Mouse (Mus musculus) limb, embryonic 14.5 days (tissue): ENCODE measurements at regions not wholly inside any gene's neighbourhood (a gene's known extent, or its start where the extent isn't known, plus 50 kb on each side); places are given as distances from the start of the nearest gene placed in this dataset.

Experiments used
- ATAC-seq: fragments of 200-750 bp; cut with Nextera tagmentation; 2 replicates; pipeline ENCODE4 v1.8.0; 2017; ENCODE audit warnings: low read depth, moderate number of reproducible peaks, moderate TSS enrichment; ENCODE audit not compliant: low FRiP score
- DNase-seq: peaks from one replicate; pipeline ENCODE4 v3.0.0-alpha.2; 2015; ENCODE audit warnings: low spot score
- H3K27ac ChIP-seq: fragments of 300-500 bp; sonication (generic); replicated peaks from 2 replicates; pipeline ENCODE4 v1.5.1; 2014; ENCODE audit warnings: low read depth, mild to moderate bottlenecking, low read length, moderate library complexity, mixed read lengths
- H3K27me3 ChIP-seq: fragments of 300-500 bp; sonication (generic); 2 replicates; pipeline ENCODE4 v1.6.1; 2014; ENCODE audit warnings: low read length, mixed read lengths; ENCODE audit not compliant: control insufficient read depth, insufficient read depth
- H3K36me3 ChIP-seq: fragments of 300-500 bp; sonication (generic); 2 replicates; pipeline ENCODE4 v1.6.1; 2014; ENCODE audit warnings: mild to moderate bottlenecking, low read length, moderate library complexity, mixed read lengths; ENCODE audit not compliant: control insufficient read depth, insufficient read depth
- H3K4me1 ChIP-seq: fragments of 300-500 bp; sonication (generic); 2 replicates; pipeline ENCODE4 v1.6.1; 2014; ENCODE audit warnings: antibody characterized with exemption, low read length, mixed read lengths; ENCODE audit not compliant: control insufficient read depth, insufficient read depth
- H3K4me2 ChIP-seq: fragments of 300-500 bp; sonication (generic); replicated peaks from 2 replicates; pipeline ENCODE4 v1.6.1; 2014; ENCODE audit warnings: low read depth, mild to moderate bottlenecking, low read length, moderate library complexity; ENCODE audit not compliant: severe bottlenecking
- H3K4me3 ChIP-seq: fragments of 300-500 bp; sonication (generic); replicated peaks from 2 replicates; pipeline ENCODE4 v1.5.1; 2014; ENCODE audit warnings: low read length
- H3K9ac ChIP-seq: fragments of 300-500 bp; sonication (generic); 2 replicates; pipeline ENCODE4 v1.6.1; 2014; ENCODE audit warnings: mild to moderate bottlenecking, low read depth, low read length, moderate library complexity; ENCODE audit not compliant: severe bottlenecking
- H3K9me3 ChIP-seq: fragments of 300-500 bp; sonication (generic); 2 replicates; pipeline ENCODE4 v1.6.1; 2016; ENCODE audit warnings: low read length; ENCODE audit not compliant: control insufficient read depth
- POLR2A ChIP-seq: fragments of 200-500 bp; IDR thresholded peaks from 2 replicates; pipeline ENCODE4 v1.8.0; 2012; ENCODE audit warnings: inconsistent platforms, mild to moderate bottlenecking, moderate library complexity, borderline replicate concordance; ENCODE audit not compliant: insufficient read depth, insufficient read length; ENCODE audit errors: extremely low read depth
- WGBS: fragments of 180-500 bp; shearing (Covaris S2); extraction: QIAGEN DNeasy Blood & Tissue Kit; methylation state at CpG from one replicate; pipeline ENCODE4 v1.1.7; 2014; 5-methylcytosine and 5-hydroxymethylcytosine counted together

GRCm38 (mm10) chr8:91909637-91910383, 107.9 kb upstream of the Irx3 start:
- Histone ChIP-seq H3K4me1 (no peaks in the 10 kb centered on the region), H3K4me3 (no peak overlapping the region), H3K36me3 (no peaks in the 10 kb centered on the region), H3K4me2 (no peak overlapping the region), H3K9me3 (no peaks in the 10 kb centered on the region), H3K27me3 (peaks cover 25% of the 10 kb centered on the region), H3K9ac (no peak overlapping the region), H3K27ac (no peak overlapping the region)
- 38% methylated on average over 14 of the region's 14 CpGs for WGBS
- ATAC-seq, result no peak
- no peak for TF ChIP-seq POLR2A
- no peak for DNase-seq

DNA sequence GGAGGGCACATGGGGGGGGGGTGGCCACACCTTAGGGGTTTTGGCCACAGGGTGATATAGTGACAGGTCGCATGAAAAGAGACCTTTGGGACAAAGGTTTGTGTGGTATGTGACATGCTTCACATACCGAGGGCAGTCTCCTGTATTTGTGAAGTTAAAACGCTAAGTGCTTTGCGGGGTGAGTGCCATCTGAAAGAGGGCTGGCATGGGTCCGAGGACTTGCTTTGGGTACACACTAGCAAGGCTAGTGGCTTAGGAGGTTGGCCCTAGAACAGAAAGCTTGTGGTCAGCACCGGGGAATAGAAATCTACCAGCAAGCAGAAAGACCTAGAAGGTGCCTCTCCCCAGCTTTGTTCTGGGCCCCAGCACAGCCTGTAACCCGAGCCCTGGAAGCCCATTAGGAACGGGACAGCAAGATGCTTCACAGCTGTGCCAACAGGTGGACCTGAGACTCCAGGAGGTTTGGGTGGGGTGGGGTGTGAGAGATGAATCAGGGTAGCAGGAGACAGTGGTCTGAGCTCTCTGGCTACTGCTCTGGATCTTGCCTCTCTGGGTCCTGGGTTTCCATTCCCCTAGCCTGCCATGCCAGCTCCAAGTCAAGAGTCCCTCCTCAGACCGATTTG, 107.0 kb upstream of the Irx3 start:
- Histone ChIP-seq H3K4me1 (no peaks in the 10 kb centered on the region), H3K27ac (no peak overlapping the region), H3K4me2 (no peak overlapping the region), H3K9ac (no peak overlapping the region), H3K4me3 (no peak overlapping the region), H3K27me3 (peaks cover 22% of the 10 kb centered on the region), H3K36me3 (no peaks in the 10 kb centered on the region), H3K9me3 (no peaks in the 10 kb centered on the region)
- no peak for DNase-seq
- ATAC-seq, result no peak
- 58% methylated on average over 9 of the region's 9 CpGs for WGBS
- no peak for TF ChIP-seq POLR2A

- no peak for DNase-seq
- Histone ChIP-seq H3K36me3 (no peaks in the 10 kb centered on the region), H3K27me3 (peaks cover 17% of the 10 kb centered on the region), H3K4me3 (no peak overlapping the region), H3K4me2 (no peak overlapping the region), H3K9me3 (no peaks in the 10 kb centered on the region), H3K27ac (no peak overlapping the region), H3K4me1 (no peaks in the 10 kb centered on the region), H3K9ac (no peak overlapping the region)
- no peak for ATAC-seq
- 89% methylated on average over 8 of the region's 8 CpGs for WGBS
- no peak for TF ChIP-seq POLR2A
These were observed 105.3 kb upstream of the Irx3 start for GRCm38 (mm10) chr8:91907178-91907577.

GRCm38 (mm10) chr8:91901525-91902281, 99.8 kb upstream of the Irx3 start:
- Histone ChIP-seq H3K4me3 (no peak overlapping the region), H3K27me3 (peaks cover 5% of the 10 kb centered on the region; the same call in 1 of the 2 replicates), H3K4me2 (no peak overlapping the region), H3K9ac (no peak overlapping the region), H3K9me3 (no peaks in the 10 kb centered on the region), H3K27ac (no peak overlapping the region), H3K4me1 (peaks cover 12% of the 10 kb centered on the region), H3K36me3 (no peaks in the 10 kb centered on the region)
- ATAC-seq (no peak), DNase-seq (no peak)
- WGBS, result 54% methylated on average over 10 of the region's 10 CpGs
- no peak for TF ChIP-seq POLR2A

GRCm38 (mm10) chr8:91899747-91900146, 97.9 kb upstream of the Irx3 start:
- no peak overlapping the region for H3K9ac ChIP-seq
- no peak overlapping the region for H3K4me2 ChIP-seq
- H3K4me1 ChIP-seq, result peaks cover 12% of the 10 kb centered on the region
- ATAC-seq, result no peak
- H3K36me3 ChIP-seq, result no peaks in the 10 kb centered on the region
- no peaks in the 10 kb centered on the region; the same call in 1 of the 2 replicates for H3K27me3 ChIP-seq
- 67% methylated on average over 7 of the region's 7 CpGs for WGBS
- DNase-seq, result peak; percentile 69
- no peak overlapping the region for H3K4me3 ChIP-seq
- no peaks in the 10 kb centered on the region for H3K9me3 ChIP-seq
- H3K27ac ChIP-seq, result no peak overlapping the region
- no peak for TF ChIP-seq POLR2A
